Mouse (Mus musculus): ENCODE data around the gene Klra1.

GRCm38 (mm10) chr6:130404882-130405281 lies 18.2 kb upstream of the Klra1 start:
- TF ChIP-seq EP300 (IDR thresholded peaks at IDR 0.05; ENCODE audit: low read depth) (no peak), CTCF (IDR thresholded peaks at IDR 0.05; ENCODE audit: low read depth) (no peak)

Data from heart, postnatal 0 days (tissue).